In genomic region chr12:83551305-83551704, GRCm38 (mm10) we compare ENCODE assay signal across 26 mouse cellular contexts. TPM values are rescaled to one million over a fixed set of nuclear protein-coding genes. Genes with fewer than 3 reads are reported as not detected.
DNase-seq lines count a peak whose midpoint lies in the region; ATAC-seq and TF ChIP-seq lines count a peak whose summit lies in the region.
"Had no signal": no experiment of that assay in that cellular context is flagged by ENCODE, and none has a peak within 500 bp of the region (broad histone marks: within the 10 kb centered on the region; RNA-seq: fewer than 3 reads in every experiment).

No protein-coding gene starts in this region.

- no peak overlapping the region for H3K27ac ChIP-seq in embryonic facial prominence, embryonic 13.5 days
- no peak overlapping the region for H3K27ac ChIP-seq in embryonic facial prominence, embryonic 10.5 days (replicated peaks)
- no peak overlapping the region for H3K27ac ChIP-seq in embryonic facial prominence, embryonic 14.5 days (replicated peaks; ENCODE audit: low read depth, low read length)
- H3K27ac ChIP-seq in limb, embryonic 14.5 days (replicated peaks; ENCODE audit: low read depth, low read length), result no peak overlapping the region
- H3K27ac ChIP-seq in left cerebral cortex, adult 2 months, result no peak overlapping the region
- no peak overlapping the region for H3K27ac ChIP-seq in midbrain, embryonic 13.5 days
- H3K27ac ChIP-seq: embryonic facial prominence, embryonic 12.5 days; forebrain, embryonic 10.5 days; forebrain, embryonic 12.5 days had no signal

- peaks cover 91% of the 10 kb centered on the region for H3K36me3 ChIP-seq in embryonic facial prominence, embryonic 13.5 days
- peaks cover 97% of the 10 kb centered on the region for H3K36me3 ChIP-seq in embryonic facial prominence, embryonic 10.5 days (replicated peaks)
- H3K36me3 ChIP-seq in E14TG2a.4 (ENCODE audit: insufficient read depth, low read length), result peaks cover 92% of the 10 kb centered on the region
- peaks cover 98% of the 10 kb centered on the region for H3K36me3 ChIP-seq in embryonic facial prominence, embryonic 14.5 days (ENCODE audit: control insufficient read depth, insufficient read depth, low read length)
- H3K36me3 ChIP-seq in limb, embryonic 14.5 days (ENCODE audit: control insufficient read depth, insufficient read depth, low read length), result peaks cover 88% of the 10 kb centered on the region
- peaks cover 95% of the 10 kb centered on the region for H3K36me3 ChIP-seq in midbrain, embryonic 13.5 days

- H3K4me1 ChIP-seq in embryonic facial prominence, embryonic 13.5 days, result no peaks in the 10 kb centered on the region
- 0 out of 2 replicates have a peak, but pooled peaks cover 2% of the 10 kb centered on the region for H3K4me1 ChIP-seq in embryonic facial prominence, embryonic 10.5 days
- peaks cover 76% of the 10 kb centered on the region for H3K4me1 ChIP-seq in E14TG2a.4 (replicated peaks; ENCODE audit: low read depth, low read length)
- no peaks in the 10 kb centered on the region for H3K4me1 ChIP-seq in embryonic facial prominence, embryonic 14.5 days (ENCODE audit: control insufficient read depth, insufficient read depth, low read length)
- H3K4me1 ChIP-seq in limb, embryonic 14.5 days (ENCODE audit: control insufficient read depth, insufficient read depth, low read length), result no peaks in the 10 kb centered on the region
- no peaks in the 10 kb centered on the region for H3K4me1 ChIP-seq in midbrain, embryonic 13.5 days (replicated peaks)
- H3K4me1 ChIP-seq: embryonic facial prominence, embryonic 12.5 days; forebrain, embryonic 10.5 days; forebrain, embryonic 12.5 days had no signal

- H3K4me3 ChIP-seq in embryonic facial prominence, embryonic 13.5 days, result no peak overlapping the region
- no peak overlapping the region for H3K4me3 ChIP-seq in embryonic facial prominence, embryonic 10.5 days
- H3K4me3 ChIP-seq in E14TG2a.4 (replicated peaks; ENCODE audit: low read length), result peak overlapping the region; percentile 13; the same call in 1 of the 2 replicates
- no peak overlapping the region for H3K4me3 ChIP-seq in embryonic facial prominence, embryonic 14.5 days (ENCODE audit: low read depth, low read length)
- no peak overlapping the region for H3K4me3 ChIP-seq in limb, embryonic 14.5 days (replicated peaks; ENCODE audit: low read length)
- H3K4me3 ChIP-seq in left cerebral cortex, adult 2 months, result no peak overlapping the region
- H3K4me3 ChIP-seq in midbrain, embryonic 13.5 days (replicated peaks), result no peak overlapping the region
- H3K4me3 ChIP-seq: embryonic facial prominence, embryonic 12.5 days; erythroblast, embryonic 14.5 days; forebrain, embryonic 10.5 days; forebrain, embryonic 12.5 days had no signal

- WGBS in embryonic facial prominence, embryonic 13.5 days, result 94% methylated on average over 16 of the region's 16 CpGs
- 94% methylated on average over 16 of the region's 16 CpGs for WGBS in embryonic facial prominence, embryonic 10.5 days
- 88% methylated on average over 15 of the region's 16 CpGs for WGBS in embryonic facial prominence, embryonic 14.5 days
- 92% methylated on average over 16 of the region's 16 CpGs for WGBS in limb, embryonic 14.5 days
- WGBS in midbrain, embryonic 13.5 days, result 94% methylated on average over 16 of the region's 16 CpGs

- no peaks in the 10 kb centered on the region for H3K9me3 ChIP-seq in embryonic facial prominence, embryonic 13.5 days
- no peaks in the 10 kb centered on the region for H3K9me3 ChIP-seq in embryonic facial prominence, embryonic 10.5 days
- no peaks in the 10 kb centered on the region for H3K9me3 ChIP-seq in E14TG2a.4 (ENCODE audit: low read length)
- H3K9me3 ChIP-seq in embryonic facial prominence, embryonic 14.5 days (ENCODE audit: control insufficient read depth, low read length), result no peaks in the 10 kb centered on the region
- no peaks in the 10 kb centered on the region for H3K9me3 ChIP-seq in limb, embryonic 14.5 days (ENCODE audit: control insufficient read depth, low read length)
- H3K9me3 ChIP-seq in midbrain, embryonic 13.5 days, result no peaks in the 10 kb centered on the region
- H3K9me3 ChIP-seq: embryonic facial prominence, embryonic 12.5 days; forebrain, embryonic 10.5 days; forebrain, embryonic 12.5 days had no signal

- no peak for DNase-seq in embryonic facial prominence, embryonic 10.5 days (ENCODE audit: low spot score)
- DNase-seq in embryonic facial prominence, embryonic 14.5 days (ENCODE audit: low spot score), result peak; percentile 22
- no peak for DNase-seq in limb, embryonic 14.5 days (ENCODE audit: low spot score)
- no peak for DNase-seq in adrenal gland, adult (ENCODE audit: inconsistent age in 2 of 2, low spot score in 1 of 2)
- no peak for DNase-seq in left cerebral cortex, adult 2 months (ENCODE audit: extremely low spot score in 1 of 2, low spot score in 2 of 2)
- DNase-seq: adrenal gland, adult 8-10 months; adrenal gland, postnatal 14 days; adrenal gland, postnatal 36 days; B cell, adult 2 months; cerebellum, adult 18-20 months; cerebellum, adult 8-10 months; cerebellum, adult 9-11 months; cerebellum, postnatal 14 days; cerebellum, postnatal 36 days; embryo, embryonic 11 days had no signal

- peak overlapping the region; percentile 6; the same call in 1 of the 2 replicates for H3K9ac ChIP-seq in embryonic facial prominence, embryonic 13.5 days
- H3K9ac ChIP-seq in embryonic facial prominence, embryonic 14.5 days (ENCODE audit: low read depth, low read length), result no peak overlapping the region
- H3K9ac ChIP-seq in limb, embryonic 14.5 days (ENCODE audit: low read depth, low read length, severe bottlenecking), result no peak overlapping the region
- no peak overlapping the region for H3K9ac ChIP-seq in midbrain, embryonic 13.5 days (replicated peaks)
- H3K9ac ChIP-seq: embryonic facial prominence, embryonic 12.5 days; forebrain, embryonic 12.5 days had no signal

- intact Hi-C loops in left cerebral cortex, adult 2 months (cut with DNase I), result no loop called here

- TF ChIP-seq POLR2A in limb, embryonic 14.5 days (IDR thresholded peaks at IDR 0.05; ENCODE audit: borderline replicate concordance, extremely low read depth, insufficient read depth, insufficient read length), result no peak

- TF ChIP-seq CTCF in E14TG2a.4 (conservative IDR thresholded peaks at IDR 0.05; ENCODE audit: low read length), result no peak
- TF ChIP-seq CTCF in left cerebral cortex, adult 2 months (IDR thresholded peaks at IDR 0.05), result no peak

- no peak overlapping the region for H3K4me2 ChIP-seq in embryonic facial prominence, embryonic 13.5 days
- H3K4me2 ChIP-seq in embryonic facial prominence, embryonic 14.5 days (ENCODE audit: low read depth, low read length), result no peak overlapping the region
- H3K4me2 ChIP-seq in limb, embryonic 14.5 days (replicated peaks; ENCODE audit: low read depth, low read length, severe bottlenecking), result no peak overlapping the region
- no peak overlapping the region for H3K4me2 ChIP-seq in midbrain, embryonic 13.5 days (replicated peaks)
- H3K4me2 ChIP-seq: embryonic facial prominence, embryonic 12.5 days; forebrain, embryonic 12.5 days had no signal

- H3K27me3 ChIP-seq in embryonic facial prominence, embryonic 13.5 days, result no peaks in the 10 kb centered on the region
- H3K27me3 ChIP-seq in embryonic facial prominence, embryonic 10.5 days (replicated peaks; ENCODE audit: low read depth, poor library complexity, severe bottlenecking), result no peaks in the 10 kb centered on the region
- H3K27me3 ChIP-seq in E14TG2a.4 (ENCODE audit: insufficient read depth, low read length), result no peaks in the 10 kb centered on the region
- no peaks in the 10 kb centered on the region for H3K27me3 ChIP-seq in embryonic facial prominence, embryonic 14.5 days (replicated peaks; ENCODE audit: control insufficient read depth, insufficient read depth, low read length)
- no peaks in the 10 kb centered on the region for H3K27me3 ChIP-seq in limb, embryonic 14.5 days (ENCODE audit: control insufficient read depth, insufficient read depth, low read length)
- no peaks in the 10 kb centered on the region for H3K27me3 ChIP-seq in midbrain, embryonic 13.5 days
- H3K27me3 ChIP-seq: CH12.LX; embryonic facial prominence, embryonic 12.5 days; forebrain, embryonic 12.5 days had no signal

- ATAC-seq in embryonic facial prominence, embryonic 13.5 days (ENCODE audit: insufficient number of reproducible peaks, insufficient read depth, low FRiP score, low TSS enrichment, low read depth), result no peak
- no peak for ATAC-seq in embryonic facial prominence, embryonic 14.5 days (ENCODE audit: low read depth)
- ATAC-seq in limb, embryonic 14.5 days (ENCODE audit: low FRiP score, low read depth), result peak; percentile 60; the same call in 1 of the 2 replicates
- no peak for ATAC-seq in midbrain, embryonic 13.5 days
- ATAC-seq: CD4-positive, CD25-positive, alpha-beta regulatory T cell, adult 4 months; forebrain, embryonic 14.5 days; forebrain, embryonic 16.5 days had no signal

RNA-seq across cellular contexts. Expression of gene Dcaf4, which starts 31.0 kb away (rescaled TPM):
- 42.2 and 42.4 TPM in 2 replicates for polyA plus RNA-seq in embryonic facial prominence, embryonic 13.5 days (2015; fragmentation: Nextera tagmentation; extraction: Ambion mirVana)
- polyA plus RNA-seq in embryonic facial prominence, embryonic 10.5 days (2016; fragmentation: Nextera tagmentation; extraction: Ambion mirVana), result 29.5 and 30.1 TPM in 2 replicates
- 32.8 and 34.7 TPM in 2 replicates for polyA plus RNA-seq in embryonic facial prominence, embryonic 14.5 days (2014; fragmentation: Nextera tagmentation; extraction: Ambion mirVana)
- polyA plus RNA-seq in limb, embryonic 14.5 days (2012; rRNA removed), result 49.5 and 53.6 TPM in 2 replicates
- 40.1 and 43.3 TPM in 2 replicates for polyA plus RNA-seq in limb, embryonic 14.5 days (2014; fragmentation: Nextera tagmentation; extraction: Ambion mirVana)
- total RNA-seq in left cerebral cortex, adult 2 months (2021), result 10 to 100 TPM; 31.6 to 32.3 TPM
- polyA plus RNA-seq in midbrain, embryonic 13.5 days (2015; fragmentation: Nextera tagmentation; extraction: Ambion mirVana), result 38.0 and 39.0 TPM in 2 replicates

RNA-seq across cellular contexts. Expression of gene Zfyve1, which starts 45.7 kb away (rescaled TPM):
- polyA plus RNA-seq in embryonic facial prominence, embryonic 13.5 days (2015; fragmentation: Nextera tagmentation; extraction: Ambion mirVana), result 22.5 and 26.2 TPM in 2 replicates
- 21.8 and 24.8 TPM in 2 replicates for polyA plus RNA-seq in embryonic facial prominence, embryonic 10.5 days (2016; fragmentation: Nextera tagmentation; extraction: Ambion mirVana)
- 18.6 TPM in 2 replicates for polyA plus RNA-seq in embryonic facial prominence, embryonic 14.5 days (2014; fragmentation: Nextera tagmentation; extraction: Ambion mirVana)
- polyA plus RNA-seq in limb, embryonic 14.5 days (2012; rRNA removed), result 31.5 and 33.8 TPM in 2 replicates
- 17.0 and 17.2 TPM in 2 replicates for polyA plus RNA-seq in limb, embryonic 14.5 days (2014; fragmentation: Nextera tagmentation; extraction: Ambion mirVana)
- total RNA-seq in left cerebral cortex, adult 2 months (2021), result 10 to 100 TPM; 43.9 to 48.9 TPM
- 33.5 and 34.6 TPM in 2 replicates for polyA plus RNA-seq in midbrain, embryonic 13.5 days (2015; fragmentation: Nextera tagmentation; extraction: Ambion mirVana)
